Mouse (Mus musculus) MEL (cell line): ENCODE measurements around the gene Pars2. TPM values are rescaled to one million over a fixed set of nuclear protein-coding genes. Genes with fewer than 3 reads are reported as not detected.
A peak's percentile ranks its signal among the peaks of the same experiment; 100 is the strongest.

Experiments
- DNase-seq: peaks from one replicate; pipeline ENCODE4 v3.0.0; 2011; ENCODE audit warnings: low read depth, low spot score
- H3K27ac ChIP-seq: 2 replicates; pipeline ENCODE4 v1.5.1; 2012; ENCODE audit warnings: low read depth, mild to moderate bottlenecking, control low read depth, low read length, moderate library complexity; ENCODE audit not compliant: control insufficient read depth
- H3K27me3 ChIP-seq, 2 experiments: fragments of 150-350 bp in 1 of 2; sonication (generic) in 1 of 2; 2 replicates each; pipeline ENCODE4 v1.6.1; 2012; ENCODE audit warnings: low read length in 2 of 2, mild to moderate bottlenecking in 2 of 2, improper control_type of control experiment in 1 of 2, moderate library complexity in 1 of 2; ENCODE audit not compliant: insufficient read depth in 2 of 2, control insufficient read depth in 1 of 2
- H3K36me3 ChIP-seq, 2 experiments: 2 replicates each; pipeline ENCODE4 v1.6.1; 2012 to 2014; ENCODE audit warnings: low read length in 2 of 2, improper control_type of control experiment in 1 of 2, inconsistent platforms in 1 of 2, mild to moderate bottlenecking in 1 of 2; ENCODE audit not compliant: insufficient read depth in 2 of 2, control insufficient read depth in 1 of 2
- H3K4me1 ChIP-seq, 2 experiments: fragments of 150-350 bp in 1 of 2; sonication (generic) in 1 of 2; 2 replicates each; pipeline ENCODE4 v1.6.1; 2012; ENCODE audit warnings: low read length in 2 of 2, improper control_type of control experiment in 1 of 2, mild to moderate bottlenecking in 1 of 2; ENCODE audit not compliant: insufficient read depth in 2 of 2, control insufficient read depth in 1 of 2
- H3K4me3 ChIP-seq, 2 experiments: fragments of 150-350 bp in 1 of 2; sonication (generic) in 1 of 2; 2 replicates each; pipeline ENCODE4 v1.5.1; 2012; ENCODE audit warnings: low read depth in 2 of 2, low read length in 2 of 2, mild to moderate bottlenecking in 2 of 2, moderate library complexity in 2 of 2, control low read depth in 1 of 2, improper control_type of control experiment in 1 of 2; ENCODE audit not compliant: control insufficient read depth in 1 of 2, insufficient read depth in 1 of 2
- H3K79me2 ChIP-seq: 2 replicates; pipeline ENCODE4 v1.6.1; 2012; ENCODE audit warnings: mild to moderate bottlenecking, low read length, moderate library complexity; ENCODE audit not compliant: control insufficient read depth, poor library complexity, insufficient read depth
- H3K9ac ChIP-seq: 2 replicates; pipeline ENCODE4 v1.6.1; 2012; ENCODE audit warnings: low read depth, mild to moderate bottlenecking, control low read depth, low read length, moderate library complexity; ENCODE audit not compliant: control insufficient read depth, poor library complexity, severe bottlenecking
- H3K9me3 ChIP-seq: fragments of 150-350 bp; sonication (generic); replicated peaks from 2 replicates; pipeline ENCODE4 v1.6.1; 2012; ENCODE audit warnings: mild to moderate bottlenecking, low read length, improper control_type of control experiment, moderate library complexity; ENCODE audit not compliant: insufficient read depth
- BHLHE40 ChIP-seq: IDR thresholded peaks from 2 replicates; pipeline ENCODE4 v1.6.1; 2012; ENCODE audit warnings: low read depth, mild to moderate bottlenecking, inconsistent platforms, low read length, improper control_type of control experiment, borderline replicate concordance
- E2F4 ChIP-seq: IDR thresholded peaks from 2 replicates; pipeline ENCODE4 v1.6.1; 2011; ENCODE audit warnings: low read depth, low read length, improper control_type of control experiment, borderline replicate concordance
- ELF1 ChIP-seq: IDR thresholded peaks from 2 replicates; pipeline ENCODE4 v1.6.1; 2014; ENCODE audit warnings: low read depth, mild to moderate bottlenecking, inconsistent platforms, low read length, improper control_type of control experiment, moderate library complexity
- EP300 ChIP-seq, 2 experiments: IDR thresholded peaks; 2 replicates each; pipeline ENCODE4 v1.6.1; 2011; ENCODE audit warnings: improper control_type of control experiment in 2 of 2, low read length in 2 of 2, low read depth in 1 of 2, mild to moderate bottlenecking in 1 of 2
- ETS1 ChIP-seq: IDR thresholded peaks from 2 replicates; pipeline ENCODE4 v1.6.1; 2012; ENCODE audit warnings: low read depth, mild to moderate bottlenecking, inconsistent platforms, low read length, improper control_type of control experiment, moderate library complexity
- GABPA ChIP-seq: IDR thresholded peaks from 2 replicates; pipeline ENCODE4 v1.6.1; 2012; ENCODE audit warnings: low read depth, mild to moderate bottlenecking, inconsistent platforms, low read length, improper control_type of control experiment, moderate library complexity
- GATA1 ChIP-seq: IDR thresholded peaks from 2 replicates; pipeline ENCODE4 v1.6.1; 2011; ENCODE audit warnings: low read depth, low read length, improper control_type of control experiment
- HCFC1 ChIP-seq: IDR thresholded peaks from 2 replicates; pipeline ENCODE4 v1.6.1; 2012; ENCODE audit warnings: low read depth, mild to moderate bottlenecking, inconsistent platforms, low read length, improper control_type of control experiment, moderate library complexity
- JUND ChIP-seq: IDR thresholded peaks from 2 replicates; pipeline ENCODE4 v1.6.1; 2011; ENCODE audit warnings: low read depth, mild to moderate bottlenecking, improper control_type of control experiment, low read length
- MAFK ChIP-seq: IDR thresholded peaks from 2 replicates; pipeline ENCODE4 v1.6.1; 2011; ENCODE audit warnings: low read depth, mild to moderate bottlenecking, low read length, improper control_type of control experiment, borderline replicate concordance
- MEF2A ChIP-seq: IDR thresholded peaks from 2 replicates; pipeline ENCODE4 v1.6.1; 2014; ENCODE audit warnings: low read depth, mild to moderate bottlenecking, inconsistent platforms, low read length, improper control_type of control experiment; ENCODE audit not compliant: poor library complexity, insufficient replicate concordance, severe bottlenecking; ENCODE audit errors: extremely low read depth
- MXI1 ChIP-seq: IDR thresholded peaks from 2 replicates; pipeline ENCODE4 v1.6.1; 2011; ENCODE audit warnings: mild to moderate bottlenecking, low read depth, low read length, improper control_type of control experiment
- MYC ChIP-seq: IDR thresholded peaks from 2 replicates; pipeline ENCODE4 v1.6.1; 2011; ENCODE audit warnings: low read depth, mild to moderate bottlenecking, low read length, improper control_type of control experiment, moderate library complexity
- POLR2A ChIP-seq, 2 experiments: IDR thresholded peaks; 2 replicates each; pipeline ENCODE4 v1.6.1; 2011 to 2012; ENCODE audit warnings: low read length in 2 of 2, mild to moderate bottlenecking in 2 of 2, control low read depth in 1 of 2, improper control_type of control experiment in 1 of 2, low read depth in 1 of 2, moderate library complexity in 1 of 2; ENCODE audit not compliant: control insufficient read depth in 1 of 2, insufficient read depth in 1 of 2, poor library complexity in 1 of 2
- RAD21 ChIP-seq: IDR thresholded peaks from 2 replicates; pipeline ENCODE4 v1.6.1; 2011; ENCODE audit warnings: mild to moderate bottlenecking, low read depth, low read length, improper control_type of control experiment
- RCOR1 ChIP-seq: IDR thresholded peaks from 2 replicates; pipeline ENCODE4 v1.6.1; 2012; ENCODE audit warnings: low read depth, mild to moderate bottlenecking, inconsistent platforms, low read length, improper control_type of control experiment
- SIN3A ChIP-seq: IDR thresholded peaks from 2 replicates; pipeline ENCODE4 v1.6.1; 2012; ENCODE audit warnings: low read length, improper control_type of control experiment, inconsistent platforms
- TAL1 ChIP-seq: IDR thresholded peaks from 2 replicates; pipeline ENCODE4 v1.6.1; 2012; ENCODE audit warnings: mild to moderate bottlenecking, inconsistent platforms, low read length, moderate library complexity, mixed read lengths
- TBP ChIP-seq: IDR thresholded peaks from 2 replicates; pipeline ENCODE4 v1.8.0; 2011; ENCODE audit warnings: low read depth, low read length, improper control_type of control experiment
- TCF12 ChIP-seq: IDR thresholded peaks from 2 replicates; pipeline ENCODE4 v1.6.1; 2014; ENCODE audit warnings: low read depth, mild to moderate bottlenecking, inconsistent platforms, low read length, improper control_type of control experiment, moderate library complexity
- USF1 ChIP-seq: IDR thresholded peaks from 2 replicates; pipeline ENCODE4 v1.6.1; 2014; ENCODE audit warnings: low read depth, mild to moderate bottlenecking, inconsistent platforms, low read length, improper control_type of control experiment, moderate library complexity
- ZKSCAN1 ChIP-seq: IDR thresholded peaks from 2 replicates; pipeline ENCODE4 v1.6.1; 2012; ENCODE audit warnings: low read depth, mild to moderate bottlenecking, inconsistent platforms, low read length, improper control_type of control experiment, moderate library complexity
- ZMIZ1 ChIP-seq: IDR thresholded peaks from 2 replicates; pipeline ENCODE4 v1.6.1; 2012; ENCODE audit warnings: low read depth, mild to moderate bottlenecking, inconsistent platforms, low read length, improper control_type of control experiment, moderate library complexity
- polyA plus RNA-seq, 2 experiments: library from polyadenylated mRNA; stranded (reverse) in 1 of 2; unstranded in 1 of 2; fragments of >175 nt in 1 of 2; fragments of >200 nt in 1 of 2; gene quantifications; 2 replicates each; pipeline versions ENCODE4 v1.2.1 to v1.2.4; 2012; ENCODE audit warnings: low replicate concordance in 2 of 2, low read depth in 1 of 2; ENCODE audit not compliant: insufficient read length in 2 of 2, insufficient read depth in 1 of 2, missing spikeins in 1 of 2
- total RNA-seq: library from RNA; depleted of rRNA; stranded (reverse); fragments of 300-350 nt; gene quantifications from 2 replicates; pipeline ENCODE4 v1.2.3, GENCODE M21; 2012

The Pars2 gene
- total and polyA plus RNA-seq, 3 experiments: 10.9 to 11.3 TPM; not detected in 1

- Histone ChIP-seq H3K27ac (peak overlapping the region; percentile 67), H3K4me1 (peaks cover 0 to 7% of the 10 kb centered on the region in 2 experiments; a peak in 1 of 4 replicates), H3K9me3 (no peaks in the 10 kb centered on the region), H3K36me3 (peaks cover 0 to 7% of the 10 kb centered on the region in 2 experiments; a peak in 2 of 4 replicates), H3K79me2 (peaks cover 10% of the 10 kb centered on the region), H3K27me3 (no peaks in the 10 kb centered on the region), H3K9ac (peak overlapping the region; percentile 69), H3K4me3 (peak overlapping the region; percentile 67 to 74)
- TF ChIP-seq RCOR1 (peak; percentile 58; the same call in 1 of the 2 replicates), MYC (0 out of 2 replicates have a peak, but pooled peaks have one; percentile 39), USF1 (no peak), MEF2A (no peak), EP300 (IDR thresholded peaks at IDR 0.05; ENCODE audit: low read depth in 1 of 2, low read length in 2 of 2) (peak; percentile 76 to 89), TBP (peak; percentile 41; the same call in 1 of the 2 replicates), GABPA (peak; percentile 98), MXI1 (peak; percentile 67; the same call in 1 of the 2 replicates), E2F4 (no peak), SIN3A (peak; percentile 73), MAFK (peak; percentile 99), JUND (peak; percentile 58; the same call in 1 of the 2 replicates), POLR2A (IDR thresholded peaks at IDR 0.05; ENCODE audit: control insufficient read depth in 1 of 2, insufficient read depth in 1 of 2, low read depth in 1 of 2, low read length in 2 of 2, poor library complexity in 1 of 2) (peak in 1 of 2 experiments; percentile 34; a peak in 1 of 4 replicates), HCFC1 (no peak), ZMIZ1 (no peak), GATA1 (peak; percentile 66), BHLHE40 (no peak), TAL1 (peak; percentile 80), RAD21 (no peak), ETS1 (peak; percentile 100), TCF12 (peak; percentile 73), ZKSCAN1 (no peak), ELF1 (no peak)
- DNase-seq: peak; percentile 89
These were observed 37.3 kb upstream of the Pars2 start for GRCm38 (mm10) chr4:106613560-106613959.
